Mouse (Mus musculus) liver, embryonic 12.5 days (tissue): ENCODE results near the gene Mfsd4b2. TPM values are rescaled to one million over a fixed set of nuclear protein-coding genes. Genes with fewer than 3 reads are reported as not detected.
"Not testable (repeated sequence)": the region's sequence is repeated elsewhere in the genome, so short reads cannot be mapped to it uniquely, and the experiment has no call there.

ENCODE experiments used
- ATAC-seq: fragments of 200-750 bp; cut with Nextera tagmentation; 2 replicates; pipeline ENCODE4 v1.8.0; 2017; ENCODE audit warnings: moderate number of reproducible peaks, mild to moderate bottlenecking, moderate library complexity
- H3K27ac ChIP-seq: fragments of 300-500 bp; sonication (generic); 2 replicates; pipeline ENCODE4 v1.5.1; 2016; ENCODE audit warnings: mild to moderate bottlenecking
- H3K27me3 ChIP-seq: fragments of 300-500 bp; sonication (generic); replicated peaks from 2 replicates; pipeline ENCODE4 v1.6.1; 2016; ENCODE audit warnings: mild to moderate bottlenecking, moderate library complexity
- H3K36me3 ChIP-seq: fragments of 300-500 bp; sonication (generic); 2 replicates; pipeline ENCODE4 v1.6.1; 2016; ENCODE audit warnings: mild to moderate bottlenecking, moderate library complexity
- H3K4me1 ChIP-seq: fragments of 300-500 bp; sonication (generic); 2 replicates; pipeline ENCODE4 v1.6.1; 2016
- H3K4me2 ChIP-seq: fragments of 300-500 bp; sonication (generic); 2 replicates; pipeline ENCODE4 v1.6.1; 2016; ENCODE audit warnings: mild to moderate bottlenecking, moderate library complexity
- H3K4me3 ChIP-seq: fragments of 300-500 bp; sonication (generic); 2 replicates; pipeline ENCODE4 v1.5.1; 2016; ENCODE audit warnings: mild to moderate bottlenecking, moderate library complexity
- H3K9ac ChIP-seq: fragments of 300-500 bp; sonication (generic); 2 replicates; pipeline ENCODE4 v1.6.1; 2016; ENCODE audit warnings: mild to moderate bottlenecking, moderate library complexity
- H3K9me3 ChIP-seq: fragments of 300-500 bp; sonication (generic); replicated peaks from 2 replicates; pipeline ENCODE4 v1.6.1; 2016; ENCODE audit warnings: mild to moderate bottlenecking, moderate library complexity
- WGBS: fragments of 180-500 bp; shearing (Covaris S2); methylation state at CpG from one replicate; pipeline ENCODE4 v1.1.7; 2016; ENCODE audit not compliant: insufficient replicate concordance; 5-methylcytosine and 5-hydroxymethylcytosine counted together
- polyA plus RNA-seq: library from polyadenylated mRNA; unstranded; fragments of >200 nt; fragmentation: Nextera tagmentation; extraction: Ambion mirVana; gene quantifications from 2 replicates; pipeline ENCODE4 v1.2.1, GENCODE M21; 2016

Gene Mfsd4b2
- polyA plus RNA-seq, 1 experiment from 2014 or later, result not detected

DNA sequence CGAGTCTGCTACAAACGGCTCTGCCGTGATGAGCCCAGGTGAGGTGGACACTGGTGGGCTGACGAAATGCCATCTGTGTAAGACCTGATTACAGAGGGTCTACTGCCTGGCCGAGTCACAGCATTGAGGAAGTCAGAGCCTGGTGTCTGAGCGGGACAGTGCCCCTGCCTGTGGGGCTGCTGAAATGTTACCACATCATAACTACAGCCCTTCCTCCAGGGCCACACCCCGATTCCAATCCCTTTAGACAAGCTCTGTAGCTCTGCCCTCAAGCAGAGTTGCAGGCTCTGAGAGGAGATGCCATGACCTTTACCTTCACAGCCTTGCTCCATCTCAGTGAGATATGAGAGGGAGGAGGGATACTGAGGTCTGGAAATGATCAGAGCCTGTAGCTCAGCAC is 9.8 kb upstream of the Mfsd4b2 start:
- no peak overlapping the region for H3K9ac ChIP-seq
- H3K27ac ChIP-seq, result no peak overlapping the region
- no peaks in the 10 kb centered on the region for H3K4me1 ChIP-seq
- no peak for ATAC-seq
- H3K9me3 ChIP-seq, result no peaks in the 10 kb centered on the region
- WGBS, result 50% methylated on average over 7 of the region's 7 CpGs
- 0 out of 2 replicates have a peak, but pooled peaks cover 12% of the 10 kb centered on the region for H3K27me3 ChIP-seq
- no peaks in the 10 kb centered on the region for H3K36me3 ChIP-seq
- H3K4me3 ChIP-seq, result no peak overlapping the region
- no peak overlapping the region for H3K4me2 ChIP-seq

DNA sequence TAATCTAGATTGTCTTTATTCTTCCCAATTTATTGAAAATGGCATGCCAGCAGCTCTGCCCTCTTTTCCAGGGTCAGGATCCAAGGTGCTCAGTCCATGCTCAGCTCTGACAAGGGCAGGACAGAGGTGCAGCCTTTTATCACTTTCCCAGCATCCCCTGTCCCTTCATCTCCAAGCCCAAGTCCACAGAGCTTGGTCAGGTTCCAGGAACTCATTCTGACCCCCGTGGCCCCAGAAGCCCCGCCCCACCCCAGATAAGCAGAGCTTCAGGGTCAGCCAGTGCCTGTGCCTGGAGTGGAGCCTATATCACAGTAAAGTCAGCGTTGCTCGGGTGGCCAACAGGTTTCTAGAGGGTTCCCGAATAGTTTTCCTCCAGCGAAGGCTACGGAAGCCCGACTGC is 2.2 kb downstream of the Mfsd4b2 start:
- 45% methylated on average over 8 of the region's 8 CpGs for WGBS
- not testable (repeated sequence) for H3K4me1 ChIP-seq, H3K4me2 ChIP-seq, H3K4me3 ChIP-seq, H3K9ac ChIP-seq, H3K36me3 ChIP-seq, H3K9me3 ChIP-seq, H3K27ac ChIP-seq
- peaks cover 46% of the 10 kb centered on the region for H3K27me3 ChIP-seq
- peak; percentile 76 for ATAC-seq

DNA sequence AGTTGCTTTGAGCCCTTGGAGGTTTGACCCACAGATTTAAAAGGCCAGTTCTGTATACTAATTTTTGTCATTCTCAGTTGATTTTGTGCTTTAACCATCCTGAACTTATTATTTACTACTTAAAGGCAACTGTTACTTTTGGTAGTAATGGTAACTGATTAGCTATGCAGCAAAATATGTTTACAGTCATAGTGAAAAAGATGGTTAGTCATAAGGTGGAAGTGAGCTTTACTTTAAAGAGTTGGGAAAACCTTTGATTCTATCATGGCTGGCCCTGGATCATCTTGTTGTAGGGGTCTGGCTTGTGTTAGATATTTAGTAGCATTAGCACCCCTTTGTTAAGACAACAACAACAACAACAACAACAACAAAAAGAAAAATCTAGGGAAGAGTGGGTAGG is 14.1 kb downstream of the Mfsd4b2 start:
- no peak for ATAC-seq
- Histone ChIP-seq H3K36me3 (no peaks in the 10 kb centered on the region), H3K4me1 (no peaks in the 10 kb centered on the region), H3K9ac (no peak overlapping the region), H3K27me3 (no peaks in the 10 kb centered on the region; the same call in 1 of the 2 replicates), H3K27ac (no peak overlapping the region), H3K9me3 (no peaks in the 10 kb centered on the region), H3K4me2 (no peak overlapping the region), H3K4me3 (no peak overlapping the region)

DNA sequence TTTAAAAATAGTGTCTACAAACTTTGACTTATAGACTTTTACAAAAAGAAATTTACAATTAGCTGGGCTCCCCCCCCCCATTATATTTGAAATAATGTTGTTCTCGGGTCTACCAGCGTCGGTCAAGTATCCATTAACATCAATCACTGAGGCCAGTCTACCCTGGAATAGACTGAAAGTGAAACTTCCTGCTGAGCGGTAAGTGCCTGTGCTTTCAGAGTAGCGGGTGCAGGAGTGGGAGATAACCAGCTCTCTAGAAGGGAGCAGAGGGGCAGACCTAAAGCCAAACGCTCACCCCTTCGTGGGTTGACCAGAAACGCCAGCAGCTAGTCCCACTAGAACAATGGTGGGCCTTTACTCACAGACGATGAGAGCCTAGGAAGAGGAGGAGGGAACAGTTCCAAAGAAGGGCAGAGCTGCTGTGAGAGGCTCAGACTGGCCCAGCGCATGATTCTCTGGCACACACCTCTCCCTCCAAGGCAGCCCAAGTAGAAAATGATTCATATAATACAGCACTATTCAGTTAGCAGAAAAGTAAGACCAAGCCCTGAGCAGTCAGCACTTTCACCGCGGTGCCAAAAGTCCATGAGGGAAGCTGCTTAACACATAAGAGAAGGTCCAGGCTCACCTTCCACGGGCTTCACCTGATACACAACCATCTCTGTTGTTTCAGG is 17.8 kb downstream of the Mfsd4b2 start:
- Histone ChIP-seq H3K27ac (no peak overlapping the region), H3K36me3 (no peaks in the 10 kb centered on the region), H3K9ac (no peak overlapping the region), H3K27me3 (no peaks in the 10 kb centered on the region; the same call in 1 of the 2 replicates), H3K4me3 (no peak overlapping the region), H3K4me2 (no peak overlapping the region), H3K9me3 (no peaks in the 10 kb centered on the region), H3K4me1 (no peaks in the 10 kb centered on the region)
- no peak for ATAC-seq
- WGBS, result 54% methylated on average over 13 of the region's 13 CpGs

DNA sequence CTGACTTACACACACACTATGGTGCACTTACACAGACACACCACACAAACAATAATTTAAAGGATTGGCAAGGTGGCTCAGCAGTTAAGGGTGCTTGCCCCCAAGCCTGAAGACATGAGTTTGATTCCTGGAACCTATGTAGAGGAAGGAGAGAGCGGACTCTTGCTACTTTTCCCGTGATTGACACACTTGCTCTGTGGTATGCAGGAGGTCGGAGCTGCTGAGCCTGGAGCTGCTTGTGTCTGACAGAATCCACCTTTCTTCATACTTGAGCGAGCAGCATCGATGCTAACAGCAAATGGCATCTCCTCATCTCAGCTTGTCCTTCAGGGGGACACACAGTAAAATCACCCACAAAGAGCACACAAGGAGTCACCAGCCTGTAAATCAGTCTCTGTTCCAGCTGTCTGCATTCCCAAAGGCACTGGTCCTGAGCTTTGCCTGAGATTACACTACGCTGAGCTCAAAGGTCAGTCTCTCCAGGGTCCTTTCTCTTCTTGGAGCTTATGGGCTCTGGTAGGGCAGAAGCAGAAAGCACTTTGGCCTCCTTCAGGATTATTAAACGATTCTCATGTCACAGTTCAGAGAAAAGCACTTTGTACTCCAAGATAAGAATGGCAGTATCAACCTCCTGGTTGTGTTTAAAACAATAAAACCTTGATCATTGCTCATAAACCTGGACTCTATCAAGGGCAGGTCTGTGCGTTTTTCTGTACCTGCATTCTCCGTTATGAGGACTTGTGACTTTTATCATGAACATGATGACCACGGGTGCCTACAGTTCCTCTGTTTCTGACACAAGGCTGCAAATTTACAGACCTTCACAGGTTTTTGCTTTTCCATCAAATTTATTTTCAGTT is 19.7 kb downstream of the Mfsd4b2 start:
- Histone ChIP-seq H3K9ac (no peak overlapping the region), H3K9me3 (no peaks in the 10 kb centered on the region), H3K27ac (no peak overlapping the region), H3K36me3 (no peaks in the 10 kb centered on the region), H3K27me3 (no peaks in the 10 kb centered on the region; the same call in 1 of the 2 replicates), H3K4me1 (no peaks in the 10 kb centered on the region), H3K4me3 (no peak overlapping the region), H3K4me2 (no peak overlapping the region)
- whole genome bisulfite sequencing, result 68% methylated on average over 10 of the region's 10 CpGs
- no peak for ATAC-seq

DNA sequence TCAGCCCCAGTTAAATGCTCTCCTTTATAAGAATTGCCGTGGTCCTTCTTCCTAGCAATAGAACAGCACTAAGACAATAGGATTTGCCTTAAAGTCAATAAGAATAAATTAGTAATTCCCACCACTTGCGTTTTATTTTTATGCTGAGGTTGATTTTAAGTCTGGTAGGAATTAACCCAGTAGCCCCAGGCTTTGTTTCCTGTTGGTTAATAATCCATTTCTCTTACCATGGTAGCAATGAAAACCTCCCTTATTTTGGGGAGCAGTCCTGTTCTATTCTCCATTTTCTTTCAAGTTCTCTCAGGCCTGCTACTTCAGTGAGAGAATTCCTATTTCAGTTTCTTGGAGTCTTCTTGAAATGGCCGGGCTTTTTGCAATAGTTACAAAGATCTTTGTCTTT is 22.5 kb downstream of the Mfsd4b2 start:
- Histone ChIP-seq H3K9me3 (no peaks in the 10 kb centered on the region), H3K27ac (no peak overlapping the region), H3K4me2 (no peak overlapping the region), H3K36me3 (no peaks in the 10 kb centered on the region), H3K4me3 (no peak overlapping the region), H3K9ac (no peak overlapping the region), H3K4me1 (peaks cover 6% of the 10 kb centered on the region; the same call in 1 of the 2 replicates), H3K27me3 (no peaks in the 10 kb centered on the region; the same call in 1 of the 2 replicates)
- WGBS, result 55% methylated on average over 3 of the region's 3 CpGs
- ATAC-seq, result no peak

DNA sequence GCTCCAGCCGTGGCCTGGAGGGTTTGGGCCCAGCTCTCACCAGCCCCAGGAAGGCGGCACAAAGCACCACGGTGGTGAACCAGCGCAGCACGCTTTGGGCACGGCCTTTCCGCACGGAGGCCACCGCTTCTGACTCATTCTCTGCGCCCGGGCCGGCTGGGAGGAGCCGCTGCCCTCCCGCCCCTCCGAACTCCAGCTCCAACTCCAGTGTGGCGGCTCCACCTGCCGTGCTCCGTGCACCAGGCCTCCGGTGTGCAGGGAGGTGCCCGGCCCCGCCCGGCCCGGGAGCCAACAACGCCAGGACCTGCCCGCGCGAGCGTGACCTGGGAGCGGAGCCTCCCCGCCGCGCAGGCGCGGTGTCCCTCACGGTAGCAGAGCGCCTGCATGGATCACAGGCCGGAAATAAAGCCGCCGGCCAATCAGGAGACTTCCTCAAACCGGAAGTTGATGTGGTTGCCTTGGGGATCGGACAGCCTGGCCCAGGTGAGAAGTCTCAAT is 27.8 kb downstream of the Mfsd4b2 start, which contains the start of gene Mfsd4b4:
Gene Mfsd4b4, minus strand, starts transcription at position 365 of the 498 bp plus-strand sequence.
- peak within 1 kb of the TSS; percentile 90 for H3K4me2 ChIP-seq
- ATAC-seq, result peak; percentile 93
- under 1% methylated on average over 41 of the region's 41 CpGs for WGBS

DNA sequence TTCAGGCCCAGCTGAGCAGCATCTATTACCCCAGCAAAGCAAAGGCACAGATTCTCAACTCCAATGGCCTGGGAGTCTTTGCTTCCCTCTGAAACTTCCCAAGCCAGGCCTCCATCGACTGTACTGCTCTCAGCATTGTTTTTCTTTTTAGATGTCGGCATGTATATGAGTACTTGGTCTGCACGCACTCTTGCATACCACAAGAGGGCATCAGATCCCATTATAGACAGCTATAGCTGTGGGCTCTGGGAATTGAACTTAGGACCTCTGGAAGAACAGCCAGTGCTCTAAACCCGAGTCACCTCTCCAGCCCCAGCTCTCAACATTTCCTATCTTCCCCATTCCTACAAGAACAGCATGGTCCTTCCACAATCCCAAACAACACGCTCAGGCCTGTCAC is 30.2 kb downstream of the Mfsd4b2 start:
- Histone ChIP-seq H3K9me3 (no peaks in the 10 kb centered on the region), H3K4me3 (no peak overlapping the region), H3K4me1 (peaks cover 47% of the 10 kb centered on the region), H3K36me3 (no peaks in the 10 kb centered on the region), H3K4me2 (no peak overlapping the region), H3K27ac (no peak overlapping the region), H3K9ac (no peak overlapping the region), H3K27me3 (no peaks in the 10 kb centered on the region)
- ATAC-seq, result no peak
- WGBS, result 68% methylated on average over 5 of the region's 5 CpGs

More for the DNA sequence above, 27.8 kb downstream of the Mfsd4b2 start, which contains the start of gene Mfsd4b4:
- Histone ChIP-seq H3K9ac (peak within 1 kb of the TSS; percentile 83), H3K4me1 (peaks cover 38% of the 10 kb centered on the region), H3K9me3 (no peaks in the 10 kb centered on the region), H3K4me3 (peak within 1 kb of the TSS; percentile 71), H3K27ac (peak within 1 kb of the TSS; percentile 80), H3K27me3 (no peaks in the 10 kb centered on the region), H3K36me3 (no peaks in the 10 kb centered on the region)

DNA sequence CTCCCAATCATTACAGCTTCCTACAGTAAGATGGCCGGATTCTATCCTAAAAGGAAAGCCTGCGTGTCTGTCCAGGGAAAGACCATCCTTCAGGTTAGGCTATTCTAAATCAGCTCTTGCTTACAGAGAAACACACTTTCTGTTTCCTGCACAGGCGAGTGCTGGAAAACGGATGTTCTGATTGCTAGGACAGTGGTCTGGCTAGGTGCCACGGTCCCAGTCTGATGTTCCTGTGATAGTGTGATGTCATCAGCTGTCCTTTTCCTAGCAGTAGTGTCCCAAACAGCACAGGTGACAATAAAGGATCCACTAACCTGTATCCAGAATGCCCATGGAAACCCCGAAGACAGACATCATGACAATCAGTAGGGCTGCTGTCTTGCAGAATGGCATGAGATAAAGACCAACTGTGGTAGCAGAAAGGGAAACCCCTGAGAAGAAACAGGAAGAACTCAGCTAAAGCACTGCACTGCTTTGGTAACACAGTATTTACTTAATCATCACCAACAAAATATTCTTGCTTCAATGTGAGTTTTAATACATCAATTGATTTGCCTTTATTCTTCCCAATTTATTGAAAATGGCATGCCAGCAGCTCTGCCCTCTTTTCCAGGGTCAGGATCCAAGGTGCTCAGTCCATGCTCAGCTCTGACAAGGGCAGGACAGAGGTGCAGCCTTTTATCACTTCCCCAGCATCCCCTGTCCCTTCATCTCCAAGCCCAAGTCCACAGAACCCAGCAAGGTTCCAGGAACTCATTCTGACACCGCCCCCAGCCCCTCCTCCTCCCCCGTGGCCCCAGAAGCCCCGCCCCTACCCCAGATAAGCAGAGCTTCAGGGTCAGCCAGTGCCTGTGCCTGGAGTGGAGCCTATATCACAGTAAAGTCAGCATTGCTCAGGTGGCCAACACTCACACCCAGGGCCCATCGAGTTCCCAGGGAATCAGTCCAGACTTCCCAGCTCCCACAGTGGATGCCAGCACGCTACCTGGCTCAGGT is 32.7 kb downstream of the Mfsd4b2 start:
- Histone ChIP-seq H3K9ac (no peak overlapping the region), H3K4me1 (peaks cover 39% of the 10 kb centered on the region), H3K4me3 (no peak overlapping the region), H3K36me3 (no peaks in the 10 kb centered on the region; the same call in 1 of the 2 replicates), H3K27ac (peak overlapping the region; percentile 53), H3K4me2 (peak overlapping the region; percentile 36), H3K9me3 (no peaks in the 10 kb centered on the region), H3K27me3 (no peaks in the 10 kb centered on the region)
- peak; percentile 81 for ATAC-seq
- WGBS, result 46% methylated on average over 11 of the region's 11 CpGs

DNA sequence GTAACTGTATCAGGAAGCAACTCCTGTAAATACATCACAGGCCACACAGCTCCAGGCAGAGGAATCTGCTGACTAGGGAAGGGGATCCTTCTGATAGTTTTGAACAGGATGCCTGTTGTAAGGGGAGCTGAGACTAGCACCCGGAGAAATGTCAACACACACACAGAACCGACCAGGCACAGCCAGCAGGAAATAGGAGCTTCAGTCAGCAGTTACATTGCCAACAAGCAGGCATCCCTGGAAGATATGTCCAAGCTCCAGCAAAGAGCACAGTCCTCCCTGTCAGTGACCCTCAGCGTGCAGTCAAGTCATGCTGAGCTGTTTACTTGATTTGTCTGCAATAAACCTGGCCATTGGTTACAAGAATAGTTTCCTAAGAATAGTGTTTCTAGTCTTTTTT is 38.1 kb downstream of the Mfsd4b2 start:
- no peaks in the 10 kb centered on the region; the same call in 1 of the 2 replicates for H3K36me3 ChIP-seq
- ATAC-seq, result no peak

More for the DNA sequence above, 38.1 kb downstream of the Mfsd4b2 start:
- Histone ChIP-seq H3K4me1 (peaks cover 6% of the 10 kb centered on the region), H3K9ac (no peak overlapping the region), H3K27ac (no peak overlapping the region), H3K4me3 (no peak overlapping the region), H3K27me3 (no peaks in the 10 kb centered on the region), H3K9me3 (no peaks in the 10 kb centered on the region), H3K4me2 (no peak overlapping the region)
- 50% methylated on average over 3 of the region's 3 CpGs for WGBS
